Mouse (Mus musculus) intestine, embryonic 16.5 days (tissue): ENCODE measurements around the gene Usp47. TPM values are rescaled to one million over a fixed set of nuclear protein-coding genes. Genes with fewer than 3 reads are reported as not detected.

Source experiments
- ATAC-seq: fragments of 200-750 bp; cut with Nextera tagmentation; 2 replicates; pipeline ENCODE4 v1.8.0; 2017; ENCODE audit warnings: moderate TSS enrichment, moderate library complexity
- H3K27ac ChIP-seq: fragments of 300-500 bp; sonication (generic); 2 replicates; pipeline ENCODE4 v1.5.1; 2014; ENCODE audit warnings: mild to moderate bottlenecking, low read length
- H3K27me3 ChIP-seq: fragments of 300-500 bp; sonication (generic); replicated peaks from 2 replicates; pipeline ENCODE4 v1.6.1; 2014; ENCODE audit warnings: low read length, control low read depth, mixed read lengths; ENCODE audit not compliant: control insufficient read depth, insufficient read depth
- H3K36me3 ChIP-seq: fragments of 300-500 bp; sonication (generic); 2 replicates; pipeline ENCODE4 v1.6.1; 2014; ENCODE audit warnings: low read length, control low read depth; ENCODE audit not compliant: control insufficient read depth, insufficient read depth
- H3K4me1 ChIP-seq: fragments of 300-500 bp; sonication (generic); 2 replicates; pipeline ENCODE4 v1.6.1; 2014; ENCODE audit warnings: low read length, control low read depth, mixed read lengths; ENCODE audit not compliant: control insufficient read depth, insufficient read depth
- H3K4me2 ChIP-seq: fragments of 300-500 bp; sonication (generic); 2 replicates; pipeline ENCODE4 v1.6.1; 2014; ENCODE audit warnings: low read depth, low read length, control low read depth
- H3K4me3 ChIP-seq: fragments of 300-500 bp; sonication (generic); 2 replicates; pipeline ENCODE4 v1.5.1; 2014; ENCODE audit warnings: mild to moderate bottlenecking, low read length
- H3K9ac ChIP-seq: fragments of 300-500 bp; sonication (generic); 2 replicates; pipeline ENCODE4 v1.6.1; 2014; ENCODE audit warnings: low read depth, low read length
- H3K9me3 ChIP-seq: fragments of 300-500 bp; sonication (generic); 2 replicates; pipeline ENCODE4 v1.6.1; 2016; ENCODE audit warnings: low read length, control low read depth; ENCODE audit not compliant: control insufficient read depth
- WGBS: fragments of 180-500 bp; shearing (Covaris S2); extraction: QIAGEN DNeasy Blood & Tissue Kit; methylation state at CpG from one replicate; pipeline ENCODE4 v1.1.7; 2014; 5-methylcytosine and 5-hydroxymethylcytosine counted together
- polyA plus RNA-seq: library from polyadenylated mRNA; unstranded; fragments of >200 nt; fragmentation: Nextera tagmentation; extraction: Ambion mirVana; gene quantifications from 2 replicates; pipeline ENCODE4 v1.2.1, GENCODE M21; 2015

Gene Usp47
- polyA plus RNA-seq, result 48.7 and 50.8 TPM in 2 replicates

DNA sequence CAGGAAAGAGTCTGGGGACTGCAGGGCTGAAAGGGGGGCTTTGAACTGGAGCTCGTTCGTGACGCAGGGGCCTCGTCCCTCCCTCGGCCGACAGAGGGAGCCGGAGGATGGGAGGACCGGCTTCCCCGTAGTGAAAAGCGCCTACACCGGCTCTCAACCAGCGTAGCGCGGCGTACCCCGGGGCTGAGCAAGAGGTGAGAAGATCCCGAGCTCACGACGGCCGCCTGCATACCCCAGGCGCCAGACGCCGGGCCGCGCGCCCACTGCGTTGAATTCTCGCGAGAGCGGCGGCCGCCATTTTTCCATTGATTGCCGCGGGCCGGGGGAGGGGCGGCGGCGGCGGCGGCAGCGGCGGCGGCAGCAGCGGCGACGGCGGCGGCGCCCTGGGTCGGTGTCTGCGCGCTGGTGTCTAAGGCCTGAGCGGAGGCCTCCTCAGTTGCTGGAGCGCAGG is at the start of gene Usp47:
Gene Usp47, plus strand, starts transcription at position 355 of the 451 bp plus-strand sequence.
- peaks cover 20% of the 10 kb centered on the region for H3K4me1 ChIP-seq
- peak within 1 kb of the TSS; percentile 92 for H3K9ac ChIP-seq
- H3K4me3 ChIP-seq, result peak within 1 kb of the TSS; percentile 71
- H3K36me3 ChIP-seq, result no peaks in the 10 kb centered on the region
- ATAC-seq, result peak; percentile 81
- H3K27me3 ChIP-seq, result no peaks in the 10 kb centered on the region
- H3K4me2 ChIP-seq, result peak within 1 kb of the TSS; percentile 95
- H3K27ac ChIP-seq, result peak within 1 kb of the TSS; percentile 98
- no peaks in the 10 kb centered on the region for H3K9me3 ChIP-seq
- WGBS, result under 1% methylated on average over 51 of the region's 54 CpGs

DNA sequence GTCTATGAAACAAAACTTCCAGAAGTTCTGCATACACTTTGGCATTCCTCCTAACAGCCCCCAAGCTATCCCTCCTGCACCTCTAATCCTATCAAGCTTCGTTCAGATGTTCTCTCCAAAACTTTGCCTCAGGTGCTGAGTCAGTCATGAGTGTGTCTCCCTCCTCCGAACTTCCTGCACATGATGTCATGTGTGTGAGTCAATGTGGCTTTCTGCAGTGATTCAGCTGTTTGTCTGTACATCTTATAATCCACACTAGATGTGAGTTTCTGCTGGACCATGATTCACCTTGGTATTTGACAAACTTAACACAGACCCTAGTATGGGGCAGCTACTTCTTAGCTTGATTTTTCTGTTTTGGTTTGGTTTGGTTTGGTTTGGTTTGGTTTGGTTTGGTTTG is 46.9 kb upstream of the Usp47 start:
- ATAC-seq, result no peak
- H3K36me3 ChIP-seq, result no peaks in the 10 kb centered on the region
- 68% methylated on average over 2 of the region's 2 CpGs for WGBS
- H3K4me2 ChIP-seq, result no peak overlapping the region
- H3K27ac ChIP-seq, result no peak overlapping the region
- H3K9me3 ChIP-seq, result no peaks in the 10 kb centered on the region
- no peak overlapping the region for H3K4me3 ChIP-seq
- no peak overlapping the region for H3K9ac ChIP-seq
- H3K4me1 ChIP-seq, result no peaks in the 10 kb centered on the region
- no peaks in the 10 kb centered on the region for H3K27me3 ChIP-seq

DNA sequence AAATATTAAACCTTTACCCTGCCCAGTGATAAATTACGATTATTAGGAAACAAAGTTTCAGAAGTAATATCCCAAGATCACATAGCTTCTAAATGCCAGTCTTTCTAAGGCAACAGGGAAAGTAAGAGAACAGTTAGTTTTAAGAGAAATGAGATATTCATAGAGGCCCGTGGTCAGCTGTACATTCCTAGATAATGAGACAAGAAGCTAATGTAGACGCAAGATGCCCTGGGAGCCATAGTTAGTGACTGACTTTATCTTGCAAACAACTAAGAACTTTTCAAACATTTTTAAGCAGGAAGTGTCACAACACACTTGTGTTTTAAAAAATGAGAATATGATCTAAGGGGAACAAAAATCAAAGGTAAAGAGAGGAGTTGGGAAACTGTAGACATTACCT is 45.4 kb upstream of the Usp47 start:
- ATAC-seq, result no peak
- 69% methylated on average over 3 of the region's 3 CpGs for WGBS
- H3K9ac ChIP-seq, result no peak overlapping the region

DNA sequence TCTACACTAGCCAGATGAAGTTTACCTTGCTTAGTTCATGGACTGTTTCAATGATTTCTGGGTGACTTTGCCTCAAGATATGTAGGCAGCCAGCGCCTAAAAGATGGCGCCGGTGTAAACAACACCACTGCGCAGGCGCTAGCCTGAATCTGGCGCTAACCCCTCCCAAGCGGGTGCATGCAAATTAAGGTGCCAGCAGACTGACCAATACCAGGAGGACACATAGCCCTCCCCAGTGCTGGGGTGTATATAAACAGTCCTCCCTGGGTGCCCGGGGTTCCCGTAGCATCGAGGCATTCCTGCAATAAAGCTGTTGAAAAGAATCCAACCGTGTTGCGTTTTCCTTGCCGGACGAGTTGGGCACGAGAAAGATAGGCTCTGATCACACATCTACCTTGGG is 41.0 kb upstream of the Usp47 start:
- H3K36me3 ChIP-seq, result no peaks in the 10 kb centered on the region
- no peak overlapping the region for H3K27ac ChIP-seq
- no peaks in the 10 kb centered on the region for H3K27me3 ChIP-seq
- 95% methylated on average over 15 of the region's 15 CpGs for WGBS
- H3K4me2 ChIP-seq, result no peak overlapping the region
- ATAC-seq, result no peak
- H3K4me1 ChIP-seq, result no peaks in the 10 kb centered on the region
- H3K9ac ChIP-seq, result no peak overlapping the region
- no peak overlapping the region for H3K4me3 ChIP-seq
- H3K9me3 ChIP-seq, result no peaks in the 10 kb centered on the region

More for the DNA sequence above, 45.4 kb upstream of the Usp47 start:
- no peaks in the 10 kb centered on the region for H3K27me3 ChIP-seq
- H3K4me3 ChIP-seq, result no peak overlapping the region
- no peak overlapping the region for H3K27ac ChIP-seq
- no peaks in the 10 kb centered on the region for H3K36me3 ChIP-seq
- H3K9me3 ChIP-seq, result no peaks in the 10 kb centered on the region
- H3K4me2 ChIP-seq, result no peak overlapping the region
- H3K4me1 ChIP-seq, result no peaks in the 10 kb centered on the region

DNA sequence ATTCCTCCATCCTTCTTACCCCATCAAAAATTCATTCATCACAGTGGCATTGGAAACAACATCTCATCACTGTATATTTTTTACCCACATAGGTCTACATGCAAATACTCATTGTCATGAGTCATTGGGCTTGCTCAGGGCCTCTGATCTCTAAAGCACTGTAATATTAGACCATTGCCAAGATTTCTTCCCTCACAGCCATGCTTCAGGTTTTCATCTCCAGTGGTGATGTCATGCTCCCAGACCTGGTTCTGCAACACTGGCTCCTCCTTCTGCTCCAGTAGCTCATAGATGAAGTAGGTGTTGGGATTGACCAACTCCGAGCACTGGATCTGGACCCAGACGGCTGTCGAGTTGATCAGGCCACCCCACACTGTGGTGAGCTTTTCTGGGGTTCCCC is 38.8 kb upstream of the Usp47 start:
- Histone ChIP-seq H3K4me3 (no peak overlapping the region), H3K36me3 (no peaks in the 10 kb centered on the region), H3K9ac (no peak overlapping the region), H3K27ac (no peak overlapping the region), H3K4me2 (no peak overlapping the region), H3K9me3 (no peaks in the 10 kb centered on the region), H3K27me3 (no peaks in the 10 kb centered on the region), H3K4me1 (no peaks in the 10 kb centered on the region)
- no peak for ATAC-seq
- WGBS, result 96% methylated on average over 3 of the region's 3 CpGs

DNA sequence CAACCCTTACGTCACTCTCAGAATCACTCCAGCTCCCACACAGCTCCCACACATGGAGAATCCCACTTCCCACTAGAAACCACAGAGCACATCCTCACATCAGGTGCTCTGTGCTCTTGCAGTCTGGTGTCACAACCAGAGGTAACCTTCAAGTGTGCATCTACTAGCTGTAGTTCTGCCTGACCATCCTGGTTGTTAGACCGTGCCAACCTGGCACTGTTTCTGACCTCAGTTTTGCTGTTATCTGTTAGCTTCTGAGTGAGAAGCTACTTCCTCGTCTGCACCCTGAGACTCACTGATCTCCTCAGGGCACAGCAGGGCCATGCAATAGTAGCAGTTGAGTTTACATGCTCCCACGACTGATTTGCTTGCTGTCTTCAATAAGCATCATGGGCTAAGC is 38.0 kb upstream of the Usp47 start:
- no peak overlapping the region for H3K4me2 ChIP-seq
- WGBS, result 78% methylated on average over 4 of the region's 4 CpGs
- no peak overlapping the region for H3K27ac ChIP-seq
- H3K9me3 ChIP-seq, result no peaks in the 10 kb centered on the region
- H3K9ac ChIP-seq, result no peak overlapping the region
- H3K4me3 ChIP-seq, result no peak overlapping the region
- ATAC-seq, result no peak
- no peaks in the 10 kb centered on the region for H3K36me3 ChIP-seq
- no peaks in the 10 kb centered on the region for H3K4me1 ChIP-seq
- H3K27me3 ChIP-seq, result no peaks in the 10 kb centered on the region

DNA sequence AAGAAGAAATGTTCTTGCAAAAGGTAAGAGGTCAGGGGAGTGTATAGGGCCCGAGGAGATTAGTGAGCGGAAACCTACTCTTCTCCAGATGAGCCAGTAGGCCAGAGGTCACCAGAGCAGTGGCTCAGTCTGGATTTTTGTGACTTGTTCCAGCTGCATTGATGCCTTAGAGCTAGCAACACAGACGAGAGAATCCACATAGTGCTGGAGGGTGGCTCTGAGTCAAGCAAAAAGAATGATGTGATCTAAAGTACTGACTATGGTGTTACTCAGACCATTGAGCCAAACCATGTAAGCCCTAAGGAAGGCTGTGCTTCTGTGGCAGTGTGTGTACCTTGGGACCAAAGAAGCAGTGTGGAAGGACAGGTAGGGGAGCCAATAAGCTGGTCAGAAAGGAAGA is 36.4 kb upstream of the Usp47 start:
- no peak overlapping the region for H3K27ac ChIP-seq
- no peak for ATAC-seq
- no peaks in the 10 kb centered on the region for H3K27me3 ChIP-seq
- no peak overlapping the region for H3K4me3 ChIP-seq
- H3K36me3 ChIP-seq, result no peaks in the 10 kb centered on the region
- no peaks in the 10 kb centered on the region for H3K4me1 ChIP-seq
- WGBS, result 66% methylated on average over 3 of the region's 3 CpGs
- H3K4me2 ChIP-seq, result no peak overlapping the region
- H3K9me3 ChIP-seq, result no peaks in the 10 kb centered on the region
- H3K9ac ChIP-seq, result no peak overlapping the region

DNA sequence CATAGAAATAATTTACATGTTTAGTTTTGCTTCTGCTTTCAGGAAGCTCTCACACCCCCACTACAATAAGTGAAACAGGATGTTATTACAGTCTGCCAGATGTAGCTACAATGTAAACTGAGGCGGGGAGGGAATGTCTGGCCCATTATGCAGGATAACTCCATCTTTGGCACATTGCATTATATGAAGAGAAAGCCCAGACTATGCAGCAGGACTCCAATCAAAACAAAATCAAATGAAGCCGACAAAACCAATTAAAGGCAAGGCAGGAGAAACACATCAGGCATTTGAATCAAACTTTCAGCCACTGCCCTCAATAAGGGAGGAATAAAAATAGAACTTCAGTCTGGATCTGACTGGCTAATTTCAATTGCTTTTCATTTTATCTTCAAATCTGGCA is 25.9 kb upstream of the Usp47 start:
- no peaks in the 10 kb centered on the region for H3K4me1 ChIP-seq
- peak overlapping the region; percentile 5; the same call in 1 of the 2 replicates for H3K27ac ChIP-seq
- ATAC-seq, result no peak
- WGBS, result 47% methylated on average over 2 of the region's 2 CpGs
- no peak overlapping the region for H3K4me3 ChIP-seq
- H3K4me2 ChIP-seq, result no peak overlapping the region
- no peaks in the 10 kb centered on the region for H3K27me3 ChIP-seq
- H3K9me3 ChIP-seq, result no peaks in the 10 kb centered on the region
- H3K36me3 ChIP-seq, result no peaks in the 10 kb centered on the region
- no peak overlapping the region for H3K9ac ChIP-seq

DNA sequence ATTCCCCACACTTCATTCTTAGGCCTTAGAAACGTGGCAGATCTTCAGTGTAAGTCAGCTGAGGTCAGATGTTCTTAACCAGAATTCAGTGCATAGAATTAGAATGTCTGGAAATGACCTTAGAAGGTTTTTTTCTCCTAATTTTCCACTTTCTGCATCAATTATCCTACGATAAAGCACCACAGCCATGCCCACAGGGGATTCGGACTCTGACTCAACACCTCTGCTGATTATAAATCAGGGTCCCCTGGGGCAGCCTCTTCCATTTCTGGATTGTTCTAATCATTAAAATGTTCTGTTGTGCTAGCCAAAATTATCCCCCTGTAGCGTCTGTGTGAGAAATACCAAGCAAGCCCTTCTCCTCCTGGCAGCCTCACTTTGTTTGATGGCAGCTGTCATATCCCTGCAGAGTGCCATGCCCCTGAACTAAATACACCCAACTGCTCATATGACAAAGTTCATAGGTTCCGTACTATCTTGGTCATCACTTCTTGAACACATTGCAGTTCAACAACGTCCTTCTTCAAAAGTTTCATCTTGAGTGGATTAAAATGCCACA is 24.8 kb upstream of the Usp47 start:
- H3K9ac ChIP-seq, result no peak overlapping the region
- no peaks in the 10 kb centered on the region for H3K9me3 ChIP-seq
- H3K36me3 ChIP-seq, result no peaks in the 10 kb centered on the region
- no peak overlapping the region for H3K4me2 ChIP-seq
- H3K27me3 ChIP-seq, result no peaks in the 10 kb centered on the region
- 71% methylated on average over 6 of the region's 6 CpGs for WGBS
- no peak for ATAC-seq
- no peak overlapping the region for H3K27ac ChIP-seq
- H3K4me3 ChIP-seq, result no peak overlapping the region
- no peaks in the 10 kb centered on the region for H3K4me1 ChIP-seq

DNA sequence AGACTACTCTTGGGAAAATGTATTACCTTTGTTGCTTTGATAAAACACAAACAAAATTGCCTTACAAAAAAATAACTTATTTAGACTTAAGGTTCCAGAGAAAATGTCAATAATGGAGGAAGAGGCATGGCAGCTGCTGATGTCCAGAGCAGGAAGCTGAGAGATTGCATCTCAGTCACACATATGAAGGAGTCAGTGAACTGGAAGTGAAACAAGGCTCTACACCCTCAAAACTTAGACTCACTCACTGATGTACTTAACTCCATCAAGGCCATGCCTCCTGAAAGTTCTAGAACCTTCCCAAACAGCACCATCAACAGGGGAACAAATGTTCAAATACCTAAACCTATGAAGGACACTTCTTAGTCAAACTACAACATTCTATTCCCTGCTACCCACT is 23.9 kb upstream of the Usp47 start:
- ATAC-seq, result no peak

More for the DNA sequence above, 23.9 kb upstream of the Usp47 start:
- Histone ChIP-seq H3K4me2 (no peak overlapping the region), H3K27ac (no peak overlapping the region), H3K4me1 (no peaks in the 10 kb centered on the region), H3K4me3 (no peak overlapping the region), H3K27me3 (no peaks in the 10 kb centered on the region), H3K9ac (no peak overlapping the region), H3K36me3 (no peaks in the 10 kb centered on the region), H3K9me3 (no peaks in the 10 kb centered on the region)
